Mouse (Mus musculus) layer of hippocampus, adult 11-12 months (tissue): ENCODE results near the gene Dhtkd1.
A peak's percentile ranks its signal among the peaks of the same experiment; 100 is the strongest.
"Not testable (repeated sequence)": the region's sequence is repeated elsewhere in the genome, so short reads cannot be mapped to it uniquely, and the experiment has no call there.

ENCODE experiments used
- DNase-seq: peaks from one replicate; pipeline ENCODE4 v3.0.0; 2022; ENCODE audit warnings: low spot score

Gene Dhtkd1

DNA sequence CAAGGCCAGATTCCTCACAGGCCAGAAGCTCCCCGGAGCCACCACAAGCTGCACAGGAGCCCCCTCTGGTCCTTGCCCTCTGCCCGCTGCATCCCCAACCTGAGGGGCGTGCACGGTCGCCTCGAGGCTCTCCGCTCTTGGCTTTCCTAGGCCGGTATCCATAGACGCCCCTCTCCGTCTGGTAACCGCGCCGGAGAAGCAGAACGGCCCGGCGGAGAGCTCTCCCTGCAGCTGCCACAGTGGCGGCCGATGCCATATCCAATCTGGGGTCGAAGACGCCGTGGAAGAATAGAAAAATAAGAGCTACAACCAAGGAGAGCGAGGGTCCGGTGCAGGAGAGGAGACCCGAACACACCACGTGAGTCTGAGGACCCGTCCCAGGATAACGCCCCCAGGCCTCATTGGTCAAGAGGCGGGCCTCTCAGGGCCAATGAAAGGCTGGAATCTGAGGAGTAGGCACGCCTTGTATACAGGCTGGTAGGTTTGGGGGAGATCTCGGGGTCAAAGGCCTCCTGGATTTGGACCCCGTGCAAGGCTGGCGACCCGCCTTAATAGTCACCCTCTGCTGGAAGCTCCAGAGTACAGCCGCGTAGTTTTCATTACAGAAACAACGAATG, at the start of gene Dhtkd1:
TSS of gene Dhtkd1 (minus strand) at position 377 of the 617 bp plus-strand sequence.
- peak; percentile 68 for DNase-seq

DNA sequence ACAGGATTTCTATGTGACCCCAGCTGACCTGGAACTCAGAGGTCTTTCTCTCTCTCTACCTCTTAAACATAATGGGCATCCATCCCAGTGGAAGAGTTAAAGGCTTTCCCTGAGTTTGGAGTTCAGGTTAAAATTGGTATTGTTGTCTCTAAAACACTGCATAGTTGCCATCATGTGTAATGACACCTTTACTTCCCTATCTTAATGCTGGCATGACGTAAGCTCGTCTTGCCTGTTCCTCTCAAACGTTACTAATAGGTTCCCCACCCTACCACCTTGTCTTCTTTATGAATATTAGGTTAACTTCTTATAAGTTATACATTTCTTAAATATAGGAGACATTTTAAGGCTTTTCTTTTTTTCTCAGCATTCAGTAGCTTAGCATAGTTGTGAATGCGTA, 34.9 kb upstream of the Dhtkd1 start:
- DNase-seq, result no peak

DNA sequence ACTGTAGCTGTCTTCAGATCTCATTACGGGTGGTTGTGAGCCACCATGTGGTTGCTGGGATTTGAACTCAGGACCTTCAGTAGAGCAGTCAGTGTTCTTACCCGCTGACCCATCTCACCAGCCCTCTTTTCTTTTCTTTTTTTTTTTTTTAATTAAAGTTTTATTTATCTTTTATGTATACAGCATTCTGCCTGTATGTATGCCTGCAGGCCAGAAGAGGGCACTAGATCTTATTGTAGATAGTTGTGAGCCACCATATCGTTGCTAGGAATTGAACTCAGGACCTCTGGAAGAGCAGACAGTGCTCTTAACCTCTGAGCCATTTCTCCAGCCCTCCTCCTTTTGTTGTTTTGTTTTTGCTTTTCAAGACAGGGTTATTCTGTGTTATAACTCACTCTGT, 28.0 kb upstream of the Dhtkd1 start:
- DNase-seq, result not testable (repeated sequence)

DNA sequence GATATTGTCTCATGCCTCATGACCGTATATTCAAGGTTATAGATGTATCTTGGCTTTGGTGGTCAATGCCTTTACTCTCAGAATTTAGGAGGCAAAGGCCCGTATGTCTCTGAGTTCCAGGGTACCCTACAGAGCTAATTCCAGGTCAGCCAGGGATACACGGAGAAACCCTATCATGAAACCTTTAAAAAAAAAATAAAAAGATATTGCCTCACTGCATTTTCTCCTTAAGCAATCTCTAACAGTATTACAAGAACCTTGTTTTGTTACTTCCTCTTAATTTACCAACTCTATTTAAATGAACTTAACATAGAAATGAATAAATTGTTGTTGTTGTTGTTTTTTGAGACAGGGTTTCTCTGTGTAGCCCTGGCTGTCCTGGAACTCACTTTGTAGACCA, 23.4 kb upstream of the Dhtkd1 start:
- DNase-seq, result no peak

DNA sequence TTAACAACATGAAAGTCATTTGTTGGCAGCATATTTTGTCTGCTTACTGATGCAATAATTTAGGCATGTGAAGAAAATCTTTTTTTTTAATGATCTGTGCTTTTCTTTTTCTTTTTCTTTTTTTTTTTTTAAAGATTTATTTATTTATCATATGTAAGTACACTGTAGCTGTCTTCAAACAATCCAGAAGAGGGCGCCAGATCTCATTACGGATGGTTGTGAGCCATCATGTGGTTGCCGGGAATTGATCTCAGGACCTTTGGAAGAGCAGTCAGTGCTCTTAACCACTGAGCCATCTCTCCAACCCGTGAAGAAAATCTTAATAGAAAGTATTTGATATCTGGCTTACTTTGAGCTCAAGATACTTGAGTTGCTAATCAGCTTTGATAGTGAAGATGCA, 21.1 kb upstream of the Dhtkd1 start:
- not testable (repeated sequence) for DNase-seq

DNA sequence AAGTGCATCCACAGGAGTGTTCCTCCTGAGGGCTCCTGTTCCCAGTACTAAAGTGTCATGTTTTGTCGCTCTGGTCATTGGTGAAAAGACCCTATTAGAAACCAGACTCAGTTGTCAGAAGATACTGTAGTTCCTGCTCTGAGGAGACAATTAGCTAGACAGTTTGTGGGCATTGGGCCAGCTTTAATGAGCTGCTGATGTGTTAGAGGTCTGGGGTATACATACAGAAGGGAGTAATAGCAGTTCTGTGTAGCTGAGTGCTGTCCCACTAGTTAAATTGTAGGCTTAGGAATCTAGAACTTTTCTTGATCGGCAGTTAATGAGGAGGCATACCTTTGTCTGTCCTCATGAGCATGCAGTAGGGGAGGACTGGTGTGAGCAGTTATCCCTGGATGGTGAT, 19.7 kb upstream of the Dhtkd1 start:
- DNase-seq, result no peak

DNA sequence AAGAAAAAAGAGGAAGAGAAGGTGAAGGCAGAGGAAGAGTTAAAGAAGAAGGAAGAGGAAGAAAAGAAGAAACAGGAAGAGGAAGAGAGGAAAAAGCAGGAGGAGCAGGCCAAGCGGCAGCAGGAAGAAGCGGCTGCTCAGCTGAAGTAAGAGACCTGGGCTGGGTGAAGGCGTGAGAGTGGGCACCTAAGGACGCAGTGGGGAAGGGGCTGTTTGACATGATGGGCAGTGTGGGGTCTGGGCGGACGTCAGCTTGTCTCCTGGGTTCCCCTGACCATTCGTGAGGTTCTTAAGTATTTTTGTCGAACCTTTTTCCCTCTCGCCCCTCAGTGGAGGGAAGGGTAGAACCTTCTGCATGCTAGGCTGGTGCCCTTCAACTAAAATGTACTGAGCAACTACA, 15.1 kb upstream of the Dhtkd1 start:
- DNase-seq, result no peak

DNA sequence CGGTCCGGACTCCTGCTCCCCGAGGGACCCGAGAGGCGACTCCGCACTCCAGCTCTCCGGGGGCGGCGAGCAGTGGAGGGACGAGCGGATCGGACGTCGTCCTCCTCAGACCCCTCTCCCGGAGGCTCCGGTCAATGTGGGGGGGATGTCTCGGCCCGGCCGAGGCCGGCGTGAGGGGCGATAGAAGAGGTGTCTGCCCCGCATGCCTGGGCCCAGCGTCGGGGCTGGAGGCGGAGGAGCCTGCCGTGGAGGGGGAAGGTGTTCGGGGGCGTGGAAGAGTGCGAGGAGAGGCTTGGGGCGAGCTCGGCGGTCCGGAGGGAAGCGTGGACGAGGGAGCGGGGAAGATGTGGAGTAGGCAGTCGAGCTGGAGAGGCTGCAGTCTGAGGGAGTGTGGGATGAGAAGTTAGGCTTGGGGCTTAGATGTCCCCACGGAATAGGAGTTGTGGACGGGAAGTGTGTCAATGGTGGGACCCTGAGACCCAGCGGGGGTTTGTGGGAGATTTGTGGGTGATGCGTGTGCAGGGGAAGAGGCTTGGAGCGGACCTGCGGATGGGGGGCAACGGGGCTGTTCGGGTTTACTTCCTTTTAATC, 9.1 kb upstream of the Dhtkd1 start:
- DNase-seq, result peak; percentile 17

DNA sequence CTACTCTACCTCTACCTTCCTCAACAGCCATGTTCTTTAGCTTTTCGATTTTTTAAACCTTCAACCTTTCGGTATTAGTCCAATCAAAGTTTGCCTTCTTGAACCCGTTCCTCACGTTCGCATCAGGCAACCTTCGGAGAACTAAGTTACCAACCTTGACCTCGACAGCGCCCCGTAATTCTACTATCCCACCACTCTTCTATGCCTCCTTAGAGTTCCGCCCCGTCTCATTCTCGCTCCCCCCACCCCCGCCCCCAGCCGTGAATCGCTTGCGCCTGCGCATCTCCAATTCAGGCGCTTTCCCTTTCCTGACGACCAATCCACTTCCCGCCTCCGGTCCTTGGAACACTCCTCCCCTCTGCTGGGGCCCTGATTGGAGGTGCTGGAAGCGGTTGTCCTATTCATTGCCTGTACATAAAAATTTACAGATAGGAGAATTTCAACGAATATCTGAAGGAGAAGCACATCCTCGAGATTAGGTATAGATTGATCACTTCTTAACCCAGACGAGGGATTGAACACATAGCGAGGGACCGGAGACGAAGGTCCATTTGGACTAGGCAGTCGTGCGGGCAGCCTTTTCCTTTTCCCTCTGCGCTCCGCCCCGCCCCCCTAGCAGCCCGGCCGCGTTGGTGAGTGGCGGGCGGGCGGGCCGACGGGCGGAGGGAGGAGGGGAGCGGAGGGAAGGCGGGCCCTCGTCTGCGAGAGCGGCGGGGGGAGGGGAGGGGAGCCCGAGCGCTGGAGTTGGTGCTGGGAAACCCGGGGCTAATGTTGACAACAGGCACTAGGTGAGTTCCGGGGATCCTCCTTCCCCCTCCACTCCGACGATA, 8.4 kb upstream of the Dhtkd1 start, which contains the start of gene Upf2:
TSS of gene Upf2 (plus strand) at position 704 of the 830 bp plus-strand sequence.
- peak; percentile 95 for DNase-seq

DNA sequence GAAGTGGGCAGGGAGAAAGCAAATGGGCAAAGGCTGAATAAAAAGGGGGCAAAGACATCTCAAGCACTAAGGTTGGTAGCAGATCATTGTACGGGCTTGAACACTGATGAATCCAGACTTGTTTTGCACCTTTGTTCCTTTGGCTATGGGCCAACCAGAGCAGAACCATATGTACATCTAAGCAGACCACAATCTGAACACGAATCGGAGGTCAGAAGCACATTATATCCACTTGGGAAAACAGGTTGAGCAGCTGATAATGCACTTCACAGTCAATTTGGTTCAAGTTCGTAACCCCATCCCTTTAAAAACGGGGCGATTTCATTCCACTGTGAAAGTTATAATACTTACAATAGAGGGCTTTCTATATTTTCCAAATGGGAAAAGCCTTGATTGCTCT, 7.7 kb upstream of the Dhtkd1 start:
- DNase-seq, result peak; percentile 25

DNA sequence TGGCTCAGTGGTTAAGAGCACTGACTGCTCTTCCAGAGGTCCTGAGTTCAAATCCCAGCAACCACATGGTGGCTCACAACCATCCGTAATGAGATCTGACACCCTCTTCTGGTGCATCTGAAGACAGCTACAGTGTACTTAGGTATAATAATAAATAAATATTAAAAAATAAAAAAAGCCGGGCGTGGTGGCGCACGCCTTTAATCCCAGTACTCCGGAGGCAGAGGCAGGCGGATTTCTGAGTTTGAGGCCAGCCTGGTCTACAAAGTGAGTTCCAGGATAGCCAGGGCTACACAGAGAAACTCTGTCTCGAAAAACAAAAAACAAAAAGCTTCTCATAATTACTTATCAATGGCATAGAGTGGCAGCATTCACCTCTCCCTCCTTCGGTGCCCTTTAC, 7.2 kb upstream of the Dhtkd1 start:
- DNase-seq, result not testable (repeated sequence)

DNA sequence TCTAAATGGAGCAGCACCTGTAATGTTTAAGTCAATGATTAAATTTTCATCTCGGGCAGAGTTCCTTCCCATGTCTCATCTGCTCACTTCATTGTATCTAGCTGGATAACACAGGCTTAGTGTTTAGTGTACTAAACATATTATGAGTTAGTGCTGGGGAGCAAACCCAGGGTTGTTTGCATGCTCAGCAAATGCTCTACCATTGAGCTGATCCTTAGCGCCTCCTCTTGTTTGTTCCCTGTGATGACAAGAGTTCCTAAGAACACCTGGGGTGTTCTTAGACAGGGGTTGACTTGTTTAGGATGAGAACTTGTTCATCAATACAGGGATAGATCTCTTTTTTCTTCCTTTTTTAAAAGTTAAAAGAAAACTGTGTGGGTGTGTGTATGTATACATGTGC, 6.4 kb upstream of the Dhtkd1 start:
- DNase-seq, result no peak

DNA sequence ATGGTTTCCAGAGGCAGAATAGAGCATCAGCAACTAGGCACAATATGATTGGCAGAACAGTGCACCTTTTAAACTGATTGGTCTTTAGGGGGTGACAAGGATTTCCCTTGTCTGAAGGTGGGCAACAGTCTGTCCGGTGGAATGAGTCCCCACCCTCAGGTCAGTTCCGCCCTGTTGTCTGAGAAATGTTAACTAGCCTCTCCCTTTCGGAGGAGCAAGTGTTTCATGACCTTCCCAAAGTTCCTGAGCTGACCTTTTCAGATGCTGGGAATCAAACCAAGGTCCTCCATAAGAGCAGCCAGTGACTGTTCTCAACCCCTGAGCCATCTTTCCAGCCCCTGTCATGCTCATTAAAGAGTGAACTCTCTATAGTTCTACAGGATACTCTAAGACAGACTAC, 4.3 kb upstream of the Dhtkd1 start:
- no peak for DNase-seq

DNA sequence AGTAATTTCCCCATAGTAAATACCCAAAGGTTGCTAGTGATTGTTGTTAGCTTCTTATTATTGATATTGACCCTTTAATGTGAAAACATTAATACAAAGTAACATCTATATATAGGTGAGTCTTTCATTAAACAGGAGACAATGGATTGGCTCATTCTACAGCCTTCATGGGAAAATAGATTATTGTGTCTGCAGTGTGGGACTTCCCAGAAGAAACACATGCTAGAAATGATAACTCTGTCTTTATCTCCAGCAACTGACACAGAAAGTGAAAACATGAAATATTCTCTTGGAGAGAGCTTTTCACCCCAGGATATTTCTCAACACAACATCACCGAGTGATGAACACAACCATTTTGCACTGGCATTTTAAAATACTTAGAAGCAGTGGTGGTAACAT, 3.0 kb upstream of the Dhtkd1 start:
- DNase-seq, result no peak

DNA sequence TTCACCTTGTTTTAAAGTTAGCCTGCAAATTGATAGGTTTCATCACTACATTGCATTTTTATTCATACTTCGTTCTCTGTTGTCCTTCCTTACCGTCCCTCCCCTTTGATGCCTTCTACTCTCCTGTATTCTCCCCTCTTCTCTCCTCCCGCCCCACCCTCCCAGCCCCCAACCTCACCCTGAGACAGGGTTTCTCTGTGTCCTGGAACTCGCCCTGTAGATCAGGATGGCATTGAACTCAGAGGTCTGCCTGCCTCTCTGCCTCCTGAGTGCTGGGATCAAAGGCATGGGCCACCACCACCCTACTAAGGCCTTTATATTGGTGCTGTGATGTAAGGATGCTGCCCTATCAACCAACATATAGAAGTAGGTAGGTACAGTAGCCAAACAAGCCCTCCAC, 479 bp upstream of the Dhtkd1 start:
- DNase-seq, result no peak

DNA sequence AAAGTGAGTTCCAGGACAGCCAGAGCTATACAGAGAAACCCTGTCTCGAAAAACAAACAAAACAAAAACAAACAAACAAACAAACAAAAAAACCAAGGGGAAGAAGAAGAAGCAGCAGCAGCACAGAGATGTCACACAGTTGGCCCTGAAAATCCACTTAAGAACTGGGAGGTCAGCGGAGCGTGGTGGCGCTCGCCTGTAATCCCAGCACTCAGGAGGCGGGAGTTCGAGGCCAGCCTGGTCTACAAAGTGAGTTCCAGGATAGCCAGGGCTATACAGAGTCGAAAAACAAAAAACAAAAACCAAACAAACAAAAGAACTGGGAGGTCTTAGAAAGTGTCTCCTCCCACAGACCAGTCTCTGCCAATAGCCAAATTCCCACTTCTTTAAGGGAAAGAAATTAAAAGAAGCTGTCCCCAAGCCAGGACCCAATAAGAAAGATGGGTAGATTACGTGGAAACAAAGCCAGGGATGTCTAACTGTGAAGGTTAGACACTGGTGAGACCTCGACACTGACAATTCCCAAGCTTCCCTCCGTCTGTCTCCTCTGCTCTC, 654 bp downstream of the Dhtkd1 start:
- no peak for DNase-seq

DNA sequence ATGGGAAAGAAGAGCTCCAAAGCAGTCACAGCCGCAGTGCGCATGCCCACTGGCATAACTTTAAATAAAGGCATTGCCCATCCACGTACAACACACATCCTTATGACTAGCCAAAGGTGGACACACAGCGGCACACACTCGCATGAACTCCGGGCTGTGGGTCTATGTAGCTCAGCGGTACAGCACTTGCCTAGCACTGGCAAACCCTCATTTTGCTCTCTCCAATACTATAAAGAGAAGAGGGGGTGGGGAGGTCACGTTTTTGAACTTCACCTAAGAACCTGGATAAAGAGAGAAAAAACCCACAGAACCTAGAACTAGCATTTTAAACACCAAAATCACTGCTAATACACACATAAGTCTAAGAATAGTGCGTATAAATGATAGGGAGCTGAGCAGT, 1.7 kb downstream of the Dhtkd1 start:
- no peak for DNase-seq

DNA sequence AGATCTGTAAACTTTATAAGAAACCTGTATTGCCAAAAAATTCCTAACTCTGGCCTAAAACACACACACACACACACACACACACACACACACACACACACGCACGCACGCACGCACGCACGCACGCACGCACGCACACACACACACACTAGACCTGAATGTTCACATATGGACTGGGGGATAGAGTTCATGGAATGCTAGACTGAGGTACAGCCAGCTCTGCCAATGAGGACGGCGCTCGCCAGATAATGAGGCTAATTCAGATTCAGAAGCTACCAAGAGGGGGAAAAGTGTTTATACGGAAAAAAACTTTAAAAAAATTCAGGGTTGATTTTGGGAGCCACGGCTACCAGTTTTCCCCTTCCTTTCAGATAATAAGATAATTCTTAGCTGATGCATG, 2.7 kb downstream of the Dhtkd1 start:
- no peak for DNase-seq

DNA sequence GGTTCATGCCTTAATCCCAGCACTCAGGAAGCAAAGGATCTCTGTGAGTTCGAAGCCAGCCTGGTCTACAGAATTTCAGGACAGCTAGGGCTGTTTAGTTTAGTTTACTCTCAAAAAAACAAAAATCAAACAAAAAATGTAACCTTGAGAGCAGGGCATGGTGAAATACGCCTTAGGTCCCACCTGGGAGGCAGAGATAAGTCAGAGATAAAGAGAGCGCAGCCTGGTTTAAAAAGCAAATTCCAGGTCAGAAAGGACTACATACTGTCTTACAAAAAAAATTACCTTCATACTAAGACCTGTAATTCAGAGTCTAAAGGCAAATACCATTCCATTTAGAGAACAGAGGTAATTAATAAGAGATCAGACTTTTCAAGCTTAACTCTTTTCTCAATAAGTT, 3.3 kb downstream of the Dhtkd1 start:
- no peak for DNase-seq

DNA sequence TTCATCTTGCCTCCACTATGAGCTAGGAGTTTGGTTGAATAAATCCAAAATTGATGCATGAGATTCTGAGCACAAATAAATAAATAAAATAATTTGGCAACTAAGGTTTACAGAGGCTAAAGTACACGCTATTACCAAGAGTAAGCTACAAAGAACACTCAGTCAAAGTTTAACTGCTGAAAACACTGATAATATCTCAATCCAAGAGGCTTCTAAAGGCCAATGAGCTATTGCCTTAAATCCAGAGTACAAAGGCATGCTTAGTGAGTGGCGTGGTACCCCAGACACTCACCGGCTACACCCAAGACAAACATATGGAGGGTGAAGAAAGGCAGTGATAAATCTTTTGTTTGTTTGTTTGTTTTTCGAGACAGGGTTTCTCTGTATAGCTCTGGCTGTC, 6.0 kb downstream of the Dhtkd1 start:
- DNase-seq, result no peak

DNA sequence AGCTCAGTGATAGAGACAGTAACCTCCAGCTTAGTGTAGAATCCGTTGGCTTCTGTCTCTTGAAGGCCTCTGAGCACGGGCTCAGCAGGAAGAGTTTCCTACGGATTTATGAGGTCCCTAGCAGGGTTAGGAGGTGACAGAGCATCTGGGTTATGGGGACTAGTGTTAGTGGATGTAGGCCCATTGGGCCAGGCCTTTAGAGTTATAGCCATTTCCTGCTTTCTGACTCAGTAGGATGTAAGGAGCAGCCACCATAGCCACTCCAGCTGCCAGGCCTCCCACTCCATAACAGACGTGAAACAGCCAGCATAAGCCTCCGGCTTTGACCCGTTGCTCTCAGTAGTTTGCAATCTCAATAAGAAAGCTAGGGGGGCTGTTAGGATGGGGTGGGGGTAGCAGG, 6.5 kb downstream of the Dhtkd1 start:
- DNase-seq, result no peak

DNA sequence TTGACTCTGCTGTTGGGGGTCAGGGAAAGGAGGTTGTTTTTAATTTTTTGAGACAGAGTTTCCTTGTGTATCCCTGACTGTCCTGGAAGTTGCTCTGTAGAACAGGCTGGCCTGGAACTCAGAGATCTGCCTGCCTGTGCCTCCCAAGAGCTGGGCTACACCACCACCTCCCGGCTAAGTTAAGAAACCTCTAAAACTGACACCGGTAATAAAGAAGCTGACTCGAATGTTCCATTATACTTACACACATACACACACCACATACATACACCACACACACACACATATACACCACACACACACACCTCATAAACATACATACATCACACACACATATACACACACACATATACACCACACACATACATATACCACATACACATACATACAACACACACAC, 7.7 kb downstream of the Dhtkd1 start:
- no peak for DNase-seq

DNA sequence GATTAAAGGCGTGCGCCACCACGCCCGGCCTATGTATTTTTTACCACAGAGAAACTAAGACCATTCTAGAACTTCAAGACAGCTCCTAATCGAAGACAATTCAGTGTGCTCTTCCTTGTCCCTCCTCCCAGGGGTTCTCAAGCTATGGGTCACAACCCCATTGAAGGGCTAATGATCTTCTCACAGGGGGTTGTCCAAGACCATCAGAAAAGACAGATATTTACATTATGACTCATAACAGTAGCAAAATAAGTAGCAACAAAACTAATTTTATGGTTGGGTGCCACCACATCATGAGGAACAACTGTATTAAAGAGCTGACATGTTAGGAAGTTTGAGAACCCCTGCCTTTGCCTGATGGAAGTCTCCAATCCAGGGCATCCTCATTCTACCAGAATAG, 10.7 kb downstream of the Dhtkd1 start:
- DNase-seq, result no peak
